Mouse (Mus musculus): ENCODE measurements around the gene Parp1.
"Not testable (repeated sequence)": the region's sequence is repeated elsewhere in the genome, so short reads cannot be mapped to it uniquely, and the experiment has no call there.

GRCm38 (mm10) chr1:180637796-180638195, 69.1 kb downstream of the Parp1 start:
- not testable (repeated sequence) for TF ChIP-seq GATA1, TAL1 (IDR thresholded peaks at IDR 0.05; ENCODE audit: low read length)

Data from erythroblast, embryonic 14.5 days (primary cell).